Mouse (Mus musculus): ENCODE data around the gene Gse1.

Gse1 gene

DNA sequence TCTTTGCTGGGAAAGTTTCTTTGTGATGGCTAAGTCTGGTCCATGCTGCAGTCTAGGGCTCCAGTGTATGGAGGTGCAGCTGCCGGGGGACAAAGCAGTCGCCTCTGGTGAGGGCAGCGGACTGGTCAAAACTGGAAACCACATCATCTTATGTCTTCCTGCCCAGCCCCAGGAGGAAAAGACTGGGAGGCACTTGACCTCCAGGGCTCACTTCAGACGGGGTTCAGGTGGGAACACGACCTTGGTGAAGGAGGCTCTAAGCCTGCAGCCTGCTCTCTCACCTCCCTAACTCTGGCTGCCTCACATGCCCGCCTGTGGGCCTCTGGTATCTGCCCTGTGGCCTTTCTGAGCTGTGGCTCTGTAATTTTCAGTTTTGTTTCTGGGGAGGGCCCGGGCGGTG, 305.8 kb downstream of the Gse1 start:
- no peak for DNase-seq (ENCODE audit: low spot score in 2 of 2)

GRCm38 (mm10) chr8:120534504-120535368, 306.5 kb downstream of the Gse1 start:
- DNase-seq (ENCODE audit: low spot score in 2 of 2) = peak; percentile 74 to 83

- DNase-seq (ENCODE audit: low spot score in 2 of 2) = peak in 1 of 2 experiments; percentile 50
Observed at GRCm38 (mm10) chr8:120535452-120536305, 307.4 kb downstream of the Gse1 start.

DNA sequence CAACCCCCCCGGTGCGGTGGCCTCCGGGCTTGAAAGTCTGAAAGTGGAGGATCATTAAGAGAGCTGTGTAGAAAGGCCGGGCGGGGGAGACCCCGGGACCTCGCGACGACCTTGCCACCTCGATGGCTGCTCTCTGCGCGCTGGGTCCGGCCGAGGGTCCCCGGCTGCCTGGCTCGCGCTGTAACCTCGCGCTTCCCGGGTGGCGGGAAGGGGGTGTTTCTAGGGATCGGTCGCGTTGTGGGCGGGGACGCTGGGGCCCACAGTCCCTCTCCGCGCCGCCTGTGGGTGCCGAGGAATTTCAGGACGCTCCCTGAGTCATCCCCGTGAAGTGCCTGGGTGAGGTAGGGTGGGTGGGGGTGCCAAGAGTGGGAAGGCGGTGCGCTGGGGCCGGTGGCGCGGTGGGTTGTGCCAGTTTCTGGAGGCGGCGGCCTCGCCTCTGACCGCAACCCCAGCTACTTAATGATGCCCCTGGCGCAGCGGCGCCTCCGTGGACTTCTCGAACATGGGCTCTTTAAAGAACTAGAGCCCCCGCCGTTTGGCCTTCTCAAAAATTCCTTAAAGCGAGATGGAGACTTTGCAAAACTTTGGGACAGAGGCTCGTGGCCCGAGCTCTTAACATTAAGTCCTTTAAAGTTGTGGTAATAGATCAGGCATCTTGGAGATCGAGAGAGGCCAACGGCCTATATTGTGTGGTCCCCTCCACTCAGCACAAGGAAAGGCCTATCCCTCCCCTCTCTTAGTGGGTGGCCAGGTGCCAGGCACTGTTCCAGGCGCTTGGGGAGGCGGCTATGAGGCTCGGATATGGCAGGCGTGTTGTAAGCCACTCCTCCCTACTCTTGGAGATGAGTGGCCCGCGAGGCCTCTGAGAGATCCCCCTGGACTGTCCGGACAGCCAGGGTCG, 308.3 kb downstream of the Gse1 start:
- DNase-seq (ENCODE audit: low spot score in 2 of 2) = peak in 1 of 2 experiments; percentile 34

DNA sequence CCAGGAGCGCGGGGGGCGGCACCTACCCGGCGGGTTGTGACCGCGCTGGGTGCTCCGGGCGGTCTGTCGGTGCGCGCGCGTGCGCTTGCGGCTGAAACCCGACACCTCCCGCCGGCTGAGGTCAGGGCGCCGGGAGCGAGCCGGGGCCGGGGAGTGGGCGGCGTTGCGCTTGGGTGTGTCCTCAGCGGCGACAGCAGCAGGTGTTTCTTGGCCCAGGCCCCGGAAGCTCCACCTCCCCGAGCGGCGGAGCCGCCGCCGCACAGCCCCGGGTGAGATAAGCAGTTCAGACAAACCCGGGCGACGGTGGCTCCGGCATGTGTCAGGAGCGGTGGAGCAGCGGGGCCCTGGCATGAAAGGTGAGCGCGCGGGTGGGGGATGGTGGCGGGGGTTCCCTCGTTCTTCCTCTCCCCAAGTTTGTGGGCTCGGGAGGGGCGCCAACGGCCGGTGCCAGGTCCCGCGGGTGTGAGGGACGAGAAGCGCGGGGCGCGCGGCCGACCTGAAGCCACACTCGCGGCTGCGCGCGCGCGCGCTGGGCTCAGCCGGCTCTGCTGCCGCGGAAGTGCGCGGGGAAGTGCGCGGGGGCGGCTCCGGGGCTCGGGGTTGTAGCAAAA, 309.1 kb downstream of the Gse1 start:
- DNase-seq (ENCODE audit: low spot score in 2 of 2) = peak; percentile 90 to 91

- DNase-seq (ENCODE audit: low spot score in 2 of 2) = peak; percentile 56 to 64
Observed at GRCm38 (mm10) chr8:120537818-120538396, 309.7 kb downstream of the Gse1 start.

- peak; percentile 89 to 93 for DNase-seq (ENCODE audit: low spot score in 2 of 2)
Observed at GRCm38 (mm10) chr8:120538397-120539240, 310.4 kb downstream of the Gse1 start.

GRCm38 (mm10) chr8:120539381-120539774, 311.1 kb downstream of the Gse1 start:
- peak; percentile 52 to 58 for DNase-seq (ENCODE audit: low spot score in 2 of 2)

GRCm38 (mm10) chr8:120539775-120540625, 311.7 kb downstream of the Gse1 start:
- DNase-seq (ENCODE audit: low spot score in 2 of 2) = peak in 1 of 2 experiments; percentile 34

GRCm38 (mm10) chr8:120542995-120543394, 314.7 kb downstream of the Gse1 start:
- peak in 1 of 2 experiments; percentile 41 for DNase-seq (ENCODE audit: low spot score in 2 of 2)

DNA sequence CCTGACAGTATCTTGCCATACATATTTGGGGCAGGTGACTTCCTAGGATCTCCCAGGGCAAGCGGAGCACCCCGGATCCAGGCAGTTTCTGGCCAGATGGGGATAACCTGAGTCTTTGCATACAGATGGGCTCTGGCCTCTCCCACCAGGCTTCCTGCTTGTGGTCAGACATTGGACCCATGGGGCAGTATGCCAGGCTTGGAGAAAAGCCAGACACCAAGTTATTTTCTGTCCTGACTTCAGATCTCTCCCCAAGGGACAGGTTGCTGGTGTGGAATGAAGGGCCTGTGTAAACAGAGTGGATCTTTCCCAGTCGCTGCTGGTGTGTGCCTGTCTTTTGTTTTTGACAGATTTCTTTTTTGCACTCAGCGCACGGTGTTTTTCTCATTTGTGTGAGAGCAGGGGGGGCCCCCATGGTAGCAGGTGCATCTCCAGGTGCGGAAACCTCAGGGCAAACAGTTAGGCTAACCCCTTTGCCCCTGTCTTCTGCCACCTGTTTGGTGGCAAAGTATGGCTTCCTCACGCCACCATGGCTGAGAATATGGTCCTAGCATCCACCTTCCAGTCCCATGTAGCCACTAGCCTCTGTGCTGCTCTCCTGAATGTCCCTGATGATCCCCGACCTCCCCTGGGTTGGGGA, 315.3 kb downstream of the Gse1 start:
- DNase-seq (ENCODE audit: low spot score in 2 of 2) = peak; percentile 73 to 81

DNA sequence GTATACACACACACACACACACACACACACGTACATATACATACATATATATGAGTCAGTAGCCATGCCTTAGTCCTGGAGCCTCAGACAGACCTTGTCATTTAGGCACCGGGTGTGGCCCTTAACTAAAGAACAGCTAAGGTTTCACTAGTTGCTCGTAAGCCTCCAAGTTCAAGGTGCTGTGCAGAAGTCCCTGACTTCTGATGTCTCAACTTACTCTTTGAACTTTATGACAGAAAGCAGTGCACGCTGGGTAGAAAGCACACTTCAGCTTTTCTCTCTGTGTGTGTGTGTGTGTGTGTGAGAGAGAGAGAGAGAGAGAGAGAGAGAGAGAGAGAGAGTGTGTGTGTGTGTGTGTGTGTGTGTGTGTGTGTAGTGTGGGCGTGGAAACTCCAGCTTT, 315.9 kb downstream of the Gse1 start:
- peak; percentile 55 to 56 for DNase-seq (ENCODE audit: low spot score in 2 of 2)

- DNase-seq (ENCODE audit: low spot score in 2 of 2) = no peak
Observed at GRCm38 (mm10) chr8:120547562-120547961, 319.3 kb downstream of the Gse1 start.

- DNase-seq (ENCODE audit: low spot score in 2 of 2) = no peak
Observed at GRCm38 (mm10) chr8:120548313-120548761, 320.1 kb downstream of the Gse1 start.

DNA sequence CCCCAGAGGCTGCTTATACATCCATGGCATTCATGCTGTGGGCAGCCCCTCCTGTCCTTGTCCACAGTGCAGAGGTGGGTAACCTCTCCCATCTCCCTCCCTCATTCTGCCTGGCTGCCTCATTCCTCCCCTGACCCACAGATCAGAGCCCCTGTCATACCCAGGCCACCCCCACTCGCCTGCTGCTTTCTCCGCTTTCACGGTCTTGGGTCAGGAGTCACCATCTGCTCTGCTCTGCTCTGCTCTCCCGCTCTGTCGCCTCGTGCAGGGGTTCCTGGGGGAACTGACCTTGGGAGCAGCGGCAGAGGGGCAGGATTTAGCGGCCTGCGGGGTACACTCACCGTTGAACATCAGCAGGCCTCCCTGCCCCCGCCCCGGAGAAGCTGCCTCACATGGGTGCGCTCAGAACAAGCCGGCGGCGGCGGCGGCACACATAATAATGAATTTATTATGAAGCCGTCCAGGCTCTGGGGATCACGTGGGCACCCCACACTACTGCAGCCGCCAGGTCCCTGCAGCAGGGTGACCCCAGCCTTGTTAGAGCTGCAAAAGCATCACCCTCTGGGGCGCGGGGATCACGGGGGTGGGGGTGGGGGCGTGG, 321.2 kb downstream of the Gse1 start:
- DNase-seq (ENCODE audit: low spot score in 2 of 2) = no peak

- no peak for DNase-seq (ENCODE audit: low spot score in 2 of 2)
Observed at GRCm38 (mm10) chr8:120549922-120550321, 321.7 kb downstream of the Gse1 start.

DNA sequence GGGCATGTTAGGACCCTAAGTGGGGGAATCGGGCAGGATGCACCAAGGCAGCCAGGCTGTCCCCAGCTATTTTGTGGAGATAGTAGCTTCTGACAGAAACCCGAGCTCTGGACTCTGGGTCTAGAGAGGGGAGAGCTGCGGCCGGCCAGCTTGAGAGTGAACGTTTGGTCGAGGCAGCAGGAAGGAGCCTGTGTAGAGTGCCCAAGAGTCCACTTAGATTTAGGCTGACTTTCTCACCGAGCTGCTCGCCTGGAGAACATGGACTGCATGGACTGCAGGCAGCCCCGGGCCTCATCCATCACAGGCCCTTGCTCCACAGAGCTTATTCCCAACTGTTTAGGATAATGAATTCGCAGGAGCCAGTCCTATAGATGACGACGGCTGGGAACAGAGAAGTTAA, 322.2 kb downstream of the Gse1 start:
- DNase-seq (ENCODE audit: low spot score in 2 of 2) = no peak
